In the genomic region with DNA sequence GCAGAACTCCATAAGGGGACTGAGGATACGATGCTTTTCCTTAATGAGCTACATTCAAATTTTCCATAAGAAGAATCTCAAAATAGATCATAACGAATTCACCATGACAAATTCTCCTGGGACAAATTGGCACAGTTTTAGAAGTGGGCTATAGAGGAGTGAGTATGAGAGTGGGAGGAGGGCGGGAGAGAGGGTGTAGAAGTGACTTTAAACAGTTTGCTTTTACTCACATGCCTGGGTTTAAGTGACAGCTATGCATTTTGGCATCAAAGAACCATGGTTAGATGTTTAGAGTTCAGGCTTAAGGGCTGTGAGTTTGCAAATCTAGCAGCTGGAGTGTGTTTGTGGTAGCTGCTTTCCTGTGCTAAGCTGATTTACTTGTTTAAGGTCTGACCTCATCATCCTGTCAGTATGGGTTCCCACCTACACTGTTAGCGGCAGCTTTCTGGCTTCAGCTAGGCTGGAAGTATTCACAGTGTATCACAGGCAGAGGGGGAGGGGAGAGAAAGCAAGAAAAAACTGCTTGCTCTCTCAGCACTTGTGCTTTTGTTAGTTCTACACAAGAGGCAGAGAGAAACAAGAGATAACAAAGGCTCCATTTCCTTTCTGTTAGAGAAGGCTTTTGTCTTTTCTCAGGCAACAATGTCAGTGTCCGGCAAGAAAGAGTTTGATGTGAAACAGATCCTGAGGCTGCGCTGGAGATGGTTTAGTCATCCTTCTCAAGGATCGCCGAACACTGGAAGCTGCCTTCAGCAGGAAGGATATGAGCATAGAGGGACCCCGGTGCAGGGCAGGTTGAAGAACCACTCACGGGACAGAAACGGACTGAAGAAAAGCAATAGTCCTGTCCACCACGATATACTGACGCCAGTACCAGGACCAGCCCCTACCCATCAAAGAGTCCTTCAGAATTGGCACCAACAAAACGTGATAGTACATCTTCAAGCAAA, we compare ENCODE assay signal across 9 mouse cellular contexts. TPM values are rescaled to one million over a fixed set of nuclear protein-coding genes. Genes with fewer than 3 reads are reported as not detected.
A peak's percentile ranks its signal among the peaks of the same experiment; 100 is the strongest.
DNase-seq lines count a peak whose midpoint lies in the region; ATAC-seq lines count a peak whose summit lies in the region.
"Had no signal": no experiment of that assay in that cellular context is flagged by ENCODE, and none has a peak within 500 bp of the region (broad histone marks: within the 10 kb centered on the region; RNA-seq: fewer than 3 reads in every experiment).

A gene (plus strand): TSS at position 552 of the 950 bp plus-strand sequence.

- no peaks in the 10 kb centered on the region for H3K4me1 ChIP-seq in forebrain, embryonic 14.5 days (ENCODE audit: control insufficient read depth, insufficient read depth, low read length)
- H3K4me1 ChIP-seq in hindbrain, embryonic 12.5 days = no peaks in the 10 kb centered on the region
- H3K4me1 ChIP-seq in megakaryocyte, embryonic 14.5 days = no peaks in the 10 kb centered on the region
- H3K4me1 ChIP-seq in stomach, embryonic 15.5 days = no peaks in the 10 kb centered on the region

- no peak within 1 kb of the TSS for H3K9ac ChIP-seq in forebrain, embryonic 14.5 days (ENCODE audit: low read length)
- no peak within 1 kb of the TSS for H3K9ac ChIP-seq in hindbrain, embryonic 12.5 days
- H3K9ac ChIP-seq in stomach, embryonic 15.5 days = no peak within 1 kb of the TSS

- peak; percentile 75 for ATAC-seq in forebrain, embryonic 14.5 days
- ATAC-seq in hindbrain, embryonic 12.5 days (ENCODE audit: low FRiP score) = peak; percentile 76
- ATAC-seq in stomach, embryonic 15.5 days (ENCODE audit: insufficient read depth, low FRiP score, low read depth) = peak; percentile 66; the same call in 1 of the 2 replicates
- no peak for ATAC-seq in cerebellum, adult (ENCODE audit: insufficient number of reproducible peaks, low FRiP score, low TSS enrichment)

- peak within 1 kb of the TSS; percentile 16 for H3K4me3 ChIP-seq in forebrain, embryonic 14.5 days (ENCODE audit: low read depth, low read length)
- peak within 1 kb of the TSS; percentile 22 for H3K4me3 ChIP-seq in hindbrain, embryonic 12.5 days
- H3K4me3 ChIP-seq in megakaryocyte, embryonic 14.5 days (replicated peaks) = peak within 1 kb of the TSS; percentile 80
- peak within 1 kb of the TSS; percentile 24 for H3K4me3 ChIP-seq in stomach, embryonic 15.5 days (replicated peaks)

- DNase-seq in heart, adult 11 months = peak; percentile 93
- DNase-seq in heart, postnatal 25 days (ENCODE audit: low spot score) = no peak
- peak; percentile 46 for DNase-seq in forebrain, embryonic 14.5 days (ENCODE audit: low spot score)
- DNase-seq in layer of hippocampus, adult 9-11 months = peak; percentile 16

- no peaks in the 10 kb centered on the region for H3K27me3 ChIP-seq in forebrain, embryonic 14.5 days (replicated peaks; ENCODE audit: control insufficient read depth, insufficient read depth, low read length)
- H3K27me3 ChIP-seq in hindbrain, embryonic 12.5 days = no peaks in the 10 kb centered on the region
- no peaks in the 10 kb centered on the region for H3K27me3 ChIP-seq in megakaryocyte, embryonic 14.5 days (replicated peaks)
- no peaks in the 10 kb centered on the region for H3K27me3 ChIP-seq in stomach, embryonic 15.5 days (replicated peaks)

- WGBS in forebrain, embryonic 14.5 days = 42% methylated on average over 14 of the region's 14 CpGs
- WGBS in hindbrain, embryonic 12.5 days = 33% methylated on average over 14 of the region's 14 CpGs
- 29% methylated on average over 14 of the region's 14 CpGs for WGBS in stomach, embryonic 15.5 days

- H3K9me3 ChIP-seq in forebrain, embryonic 14.5 days (replicated peaks; ENCODE audit: control insufficient read depth, low read length) = no peaks in the 10 kb centered on the region
- H3K9me3 ChIP-seq in hindbrain, embryonic 12.5 days (replicated peaks) = no peaks in the 10 kb centered on the region; the same call in 1 of the 2 replicates
- H3K9me3 ChIP-seq in megakaryocyte, embryonic 14.5 days = no peaks in the 10 kb centered on the region
- no peaks in the 10 kb centered on the region for H3K9me3 ChIP-seq in stomach, embryonic 15.5 days

- intact Hi-C loops in heart, postnatal 25 days (cut with DNase I) = loop anchor here (10.0 kb wide), 1 partner anchor 81 kb away; no protein-coding TSS in a partner anchor

- peak within 1 kb of the TSS; percentile 33 for H3K4me2 ChIP-seq in forebrain, embryonic 14.5 days (ENCODE audit: low read length)
- H3K4me2 ChIP-seq in hindbrain, embryonic 12.5 days (replicated peaks) = peak within 1 kb of the TSS; percentile 45
- peak within 1 kb of the TSS; percentile 38 for H3K4me2 ChIP-seq in stomach, embryonic 15.5 days

- no peak within 1 kb of the TSS for H3K27ac ChIP-seq in forebrain, embryonic 14.5 days (ENCODE audit: low read depth, low read length)
- no peak within 1 kb of the TSS; the same call in 1 of the 2 replicates for H3K27ac ChIP-seq in hindbrain, embryonic 12.5 days
- H3K27ac ChIP-seq in stomach, embryonic 15.5 days = no peak within 1 kb of the TSS; the same call in 1 of the 2 replicates

- H3K36me3 ChIP-seq in forebrain, embryonic 14.5 days (ENCODE audit: control insufficient read depth, insufficient read depth, low read length) = no peaks in the 10 kb centered on the region
- no peaks in the 10 kb centered on the region for H3K36me3 ChIP-seq in hindbrain, embryonic 12.5 days
- no peaks in the 10 kb centered on the region for H3K36me3 ChIP-seq in megakaryocyte, embryonic 14.5 days (replicated peaks; ENCODE audit: low read length)
- H3K36me3 ChIP-seq in stomach, embryonic 15.5 days = no peaks in the 10 kb centered on the region

RNA-seq across cellular contexts. Expression of the gene that starts here (rescaled TPM):
- total RNA-seq in heart, postnatal 25 days (2021) = 1 to 10 TPM; 4.9 to 5.7 TPM
- polyA plus RNA-seq in forebrain, embryonic 14.5 days (2014; fragmentation: Nextera tagmentation; extraction: Ambion mirVana) = 5.0 and 5.8 TPM in 2 replicates
- polyA plus RNA-seq in hindbrain, embryonic 12.5 days (2016; fragmentation: Nextera tagmentation; extraction: Ambion mirVana) = 6.1 and 7.6 TPM in 2 replicates
- polyA plus RNA-seq in megakaryocyte, embryonic 14.5 days (2012; ENCODE audit: insufficient read depth, low replicate concordance) = not detected in 2 replicates
- 9.5 and 11.0 TPM in 2 replicates for polyA plus RNA-seq in stomach, embryonic 15.5 days (2015; fragmentation: Nextera tagmentation; extraction: Ambion mirVana)
- total RNA-seq: ES-E14 had no signal

Comparison
In these comparisons a context has a peak if more than half of its experiments do, and no peak if none do; other contexts are left out.
1. H3K4me3 ChIP-seq: peak in every context shown above with its lines; median percentile 80 in megakaryocyte, embryonic 14.5 days; 24 in stomach, embryonic 15.5 days; 22 in hindbrain, embryonic 12.5 days; 16 in forebrain, embryonic 14.5 days.